Mouse (Mus musculus): ENCODE results near the gene Dcaf17. TPM values are rescaled to one million over a fixed set of nuclear protein-coding genes. Genes with fewer than 3 reads are reported as not detected.
A peak's percentile ranks its signal among the peaks of the same experiment; 100 is the strongest.

Dcaf17 gene
- polyA plus RNA-seq, 1 experiment from 2014 or later = 34.0 TPM

DNA sequence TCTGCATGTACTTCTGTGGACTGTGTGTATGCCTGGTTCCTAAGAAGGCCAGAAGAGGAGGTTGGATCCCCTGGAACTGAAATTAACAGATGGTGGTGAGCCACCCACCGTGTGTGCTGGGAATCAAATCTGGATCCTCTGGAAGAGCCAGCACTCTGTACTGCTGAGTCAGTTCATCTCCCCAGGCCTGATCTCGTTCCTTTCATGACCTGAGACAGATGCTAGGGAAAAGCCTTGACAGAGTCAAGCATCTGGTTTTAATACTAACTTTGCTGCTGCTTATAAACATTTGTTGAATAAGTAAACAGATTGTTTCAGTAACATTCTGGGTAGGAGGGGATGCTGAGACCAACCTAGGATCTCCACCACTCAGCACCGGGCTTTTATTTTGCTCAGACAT lies 53.4 kb downstream of the Dcaf17 start:
- 83% methylated on average over 3 of the region's 3 CpGs for WGBS
- no peak overlapping the region for H3K27ac ChIP-seq
- no peaks in the 10 kb centered on the region for H3K4me1 ChIP-seq (replicated peaks)
- H3K27me3 ChIP-seq = no peaks in the 10 kb centered on the region
- no peaks in the 10 kb centered on the region for H3K9me3 ChIP-seq
- no peak for ATAC-seq (ENCODE audit: low FRiP score)
- H3K4me3 ChIP-seq = no peak overlapping the region
- no peak overlapping the region for H3K4me2 ChIP-seq
- no peaks in the 10 kb centered on the region for H3K36me3 ChIP-seq
- no peak overlapping the region for H3K9ac ChIP-seq

DNA sequence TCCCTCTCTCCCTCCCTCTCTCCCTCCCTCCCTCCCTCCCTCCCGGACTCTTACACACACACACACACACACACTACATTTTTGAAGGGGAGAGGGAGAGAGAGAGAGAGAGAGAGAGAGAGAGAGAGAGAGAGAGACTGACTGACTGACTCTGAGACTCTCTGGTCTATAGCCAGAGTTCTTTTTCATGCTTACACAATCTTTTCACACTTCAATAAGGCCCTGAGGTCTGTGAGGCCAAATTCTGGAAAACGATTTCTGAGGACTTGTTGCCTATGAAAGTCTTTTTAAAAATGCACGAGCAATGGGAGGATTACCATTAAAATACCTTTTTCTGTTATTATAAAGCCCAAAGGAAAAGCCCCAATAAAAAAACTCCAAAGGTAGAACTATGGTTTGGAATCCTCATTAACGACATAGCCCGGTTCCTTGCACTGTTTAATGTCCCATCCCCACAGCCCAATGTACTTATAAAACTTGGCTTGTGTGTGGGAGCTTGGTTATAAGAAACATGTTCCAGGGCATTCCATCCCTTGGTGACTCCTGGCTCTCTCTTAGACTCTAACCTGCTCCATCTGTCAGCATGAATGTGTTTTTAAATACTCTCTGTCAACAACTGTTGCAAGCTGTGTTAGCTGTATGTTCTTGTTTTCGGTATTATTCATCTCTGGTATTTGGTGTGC lies 58.5 kb downstream of the Dcaf17 start:
- H3K4me2 ChIP-seq = no peak overlapping the region
- peaks cover 13% of the 10 kb centered on the region for H3K4me1 ChIP-seq (replicated peaks)
- peaks cover 22% of the 10 kb centered on the region for H3K27me3 ChIP-seq
- H3K9me3 ChIP-seq = no peaks in the 10 kb centered on the region
- no peaks in the 10 kb centered on the region; the same call in 1 of the 2 replicates for H3K36me3 ChIP-seq
- WGBS = 91% methylated on average over 5 of the region's 6 CpGs
- ATAC-seq (ENCODE audit: low FRiP score) = no peak
- H3K4me3 ChIP-seq = no peak overlapping the region
- no peak overlapping the region for H3K27ac ChIP-seq
- no peak overlapping the region for H3K9ac ChIP-seq

DNA sequence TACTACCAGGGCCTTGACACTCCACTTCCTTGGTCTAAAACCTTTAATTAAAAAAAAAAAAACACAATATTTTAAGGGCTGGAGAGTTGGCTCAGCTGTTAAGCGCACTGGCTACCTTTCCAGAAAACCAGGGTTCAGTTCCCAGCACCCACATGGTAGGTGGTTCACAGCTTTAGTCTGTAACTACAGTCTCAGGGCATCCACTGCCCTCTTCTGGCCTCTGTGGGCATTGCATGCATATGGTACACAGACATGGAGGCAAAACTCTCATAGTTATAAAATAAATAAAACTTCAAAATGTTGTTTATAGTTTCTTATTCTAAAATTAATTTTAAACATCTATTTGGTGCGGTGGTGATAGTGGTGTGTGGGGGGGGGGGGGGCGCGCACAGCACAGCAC lies 61.0 kb downstream of the Dcaf17 start:
- Histone ChIP-seq H3K9me3 (no peaks in the 10 kb centered on the region), H3K27me3 (peaks cover 33% of the 10 kb centered on the region), H3K36me3 (no peaks in the 10 kb centered on the region; the same call in 1 of the 2 replicates), H3K4me1 (replicated peaks) (peaks cover 14% of the 10 kb centered on the region), H3K27ac (no peak overlapping the region), H3K9ac (no peak overlapping the region), H3K4me2 (no peak overlapping the region), H3K4me3 (no peak overlapping the region)
- no peak for ATAC-seq (ENCODE audit: low FRiP score)
- 91% methylated on average over 4 of the region's 4 CpGs for WGBS

DNA sequence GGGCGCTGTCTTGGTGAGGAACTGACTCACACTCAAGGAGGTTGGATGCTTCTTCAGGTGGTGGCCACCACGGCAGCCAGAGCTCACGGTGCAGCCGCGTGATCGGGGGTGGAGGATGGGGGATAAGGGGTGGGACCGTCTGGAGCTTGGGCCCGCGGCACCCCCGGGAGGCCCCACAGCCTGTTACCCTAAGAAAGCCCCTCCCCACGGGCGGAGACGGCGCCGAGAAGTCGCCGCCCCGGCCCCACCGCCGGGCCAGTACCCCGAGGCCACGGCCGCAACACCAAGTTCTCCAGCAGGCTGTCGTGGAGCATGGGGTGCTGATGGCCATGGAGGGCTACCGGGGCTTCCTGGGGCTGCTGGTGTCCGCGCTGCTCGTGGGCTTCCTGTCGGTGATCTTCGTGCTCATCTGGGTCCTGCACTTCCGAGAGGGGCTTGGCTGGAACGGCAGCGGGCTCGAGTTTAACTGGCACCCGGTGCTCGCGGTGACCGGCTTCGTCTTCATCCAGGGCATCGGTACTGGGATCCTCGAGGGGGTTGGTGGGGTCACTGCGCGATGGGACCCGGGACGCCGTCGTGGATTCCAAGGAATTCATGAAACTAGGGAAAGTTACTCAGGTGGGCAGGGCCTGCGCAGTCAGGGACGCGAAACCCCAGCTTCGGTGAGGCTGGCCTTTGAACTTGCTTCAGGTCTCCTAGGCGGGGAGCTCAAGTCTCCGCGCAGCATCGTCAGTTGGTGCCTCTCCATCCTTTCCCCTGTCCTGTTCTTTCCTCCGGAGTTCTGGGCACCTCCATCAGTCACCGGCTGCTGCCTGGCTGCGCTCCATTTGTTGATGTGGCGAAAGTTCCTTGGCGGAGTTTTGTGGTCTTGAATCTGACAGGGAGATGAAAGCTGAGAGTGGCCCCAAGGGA lies 62.9 kb downstream of the Dcaf17 start, which contains the start of gene Cybrd1:
Gene Cybrd1, plus strand, starts transcription at position 127 of the 912 bp plus-strand sequence.
- H3K27ac ChIP-seq = no peak within 1 kb of the TSS
- H3K27me3 ChIP-seq = peaks cover 33% of the 10 kb centered on the region
- H3K4me3 ChIP-seq = peak within 1 kb of the TSS; percentile 47
- H3K4me2 ChIP-seq = peak within 1 kb of the TSS; percentile 74
- H3K4me1 ChIP-seq (replicated peaks) = peaks cover 22% of the 10 kb centered on the region
- 0 out of 2 replicates have a peak, but pooled peaks have one; percentile 24 for ATAC-seq (ENCODE audit: low FRiP score)
- WGBS = 1% methylated on average over 60 of the region's 60 CpGs
- no peaks in the 10 kb centered on the region; the same call in 1 of the 2 replicates for H3K36me3 ChIP-seq
- no peaks in the 10 kb centered on the region for H3K9me3 ChIP-seq
- H3K9ac ChIP-seq = peak within 1 kb of the TSS; percentile 68

DNA sequence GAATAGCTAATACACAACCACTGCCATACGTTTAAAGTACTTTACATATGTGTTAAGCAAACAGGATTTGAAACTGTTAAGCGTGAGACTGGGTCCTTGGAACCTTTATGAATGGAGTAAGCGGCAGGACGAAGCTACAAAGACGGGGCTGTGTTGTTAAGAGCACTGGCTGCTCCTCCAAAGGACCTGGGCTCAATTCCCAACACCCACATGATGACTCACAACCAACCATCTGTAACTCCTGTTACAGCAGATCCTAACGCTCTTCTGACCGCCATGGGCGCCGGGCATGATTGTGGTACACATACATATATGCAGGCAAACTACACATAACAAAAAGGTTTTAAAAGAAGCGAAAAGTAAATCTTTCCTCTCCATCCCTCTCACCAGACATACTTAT lies 65.7 kb downstream of the Dcaf17 start:
- Histone ChIP-seq H3K4me3 (no peak overlapping the region), H3K27me3 (peaks cover 33% of the 10 kb centered on the region), H3K36me3 (no peaks in the 10 kb centered on the region), H3K9me3 (no peaks in the 10 kb centered on the region), H3K4me2 (no peak overlapping the region), H3K9ac (no peak overlapping the region), H3K27ac (no peak overlapping the region), H3K4me1 (replicated peaks) (peaks cover 22% of the 10 kb centered on the region)
- no peak for ATAC-seq (ENCODE audit: low FRiP score)
- WGBS = 80% methylated on average over 10 of the region's 10 CpGs

DNA sequence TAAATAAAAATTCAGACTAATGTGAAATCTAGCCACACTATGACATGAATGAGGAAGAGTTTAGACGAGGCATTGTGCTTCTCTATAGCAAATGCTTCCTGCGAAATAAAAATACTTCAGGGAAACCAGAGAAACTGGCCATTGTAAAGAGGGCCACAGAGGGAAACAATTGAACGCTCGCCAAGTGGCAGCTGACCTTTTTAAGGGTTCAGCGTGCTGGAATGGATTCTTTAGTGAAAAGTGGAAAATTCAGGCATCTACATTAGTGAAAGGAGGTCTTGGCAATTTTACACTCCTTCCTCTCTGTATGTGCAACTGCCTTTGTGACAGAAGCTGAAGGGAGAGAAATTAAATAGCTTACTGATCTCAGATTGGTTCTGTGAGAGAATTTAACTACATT lies 66.3 kb downstream of the Dcaf17 start:
- peaks cover 22% of the 10 kb centered on the region for H3K4me1 ChIP-seq (replicated peaks)
- H3K27ac ChIP-seq = no peak overlapping the region
- ATAC-seq (ENCODE audit: low FRiP score) = no peak
- no peaks in the 10 kb centered on the region for H3K9me3 ChIP-seq
- peaks cover 33% of the 10 kb centered on the region for H3K27me3 ChIP-seq
- H3K36me3 ChIP-seq = no peaks in the 10 kb centered on the region
- H3K4me2 ChIP-seq = no peak overlapping the region
- 7% methylated on average over 5 of the region's 5 CpGs for WGBS
- H3K4me3 ChIP-seq = no peak overlapping the region
- H3K9ac ChIP-seq = no peak overlapping the region

DNA sequence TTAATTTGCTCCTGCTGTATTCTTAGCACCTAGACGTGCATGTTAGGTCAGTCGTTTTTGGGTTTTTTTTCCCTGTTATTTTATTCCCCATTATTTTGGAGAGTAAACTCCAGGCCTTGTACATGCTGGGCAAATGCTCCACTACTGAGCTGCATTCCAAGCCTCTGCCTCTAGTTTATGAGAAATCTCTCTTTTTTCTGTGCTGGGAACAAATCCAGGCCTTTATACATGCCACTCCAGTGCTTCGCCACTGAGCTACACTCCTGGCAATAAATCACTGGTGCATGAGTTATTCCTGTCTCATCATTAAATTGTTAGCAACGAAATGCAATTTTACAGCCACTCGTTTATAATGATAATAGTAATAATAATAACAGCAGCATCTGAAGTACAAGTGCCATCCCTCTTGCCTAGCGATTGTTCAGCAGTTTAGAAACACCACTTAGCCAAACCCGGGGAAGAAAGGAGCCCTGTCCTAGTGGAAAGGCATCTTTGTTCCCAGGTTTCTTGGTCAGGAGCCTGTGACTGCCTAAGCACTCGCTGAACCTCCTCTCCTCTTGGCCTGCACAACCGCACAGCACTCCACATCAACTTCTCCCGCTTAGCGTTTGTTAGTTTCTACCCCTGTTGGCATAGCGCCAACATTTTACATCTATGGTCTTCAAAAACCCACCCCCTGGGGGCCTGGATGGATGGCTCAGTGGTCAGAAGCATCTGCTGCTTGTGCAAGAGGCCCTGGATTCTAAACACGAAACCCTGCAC lies 67.3 kb downstream of the Dcaf17 start:
- peak overlapping the region; percentile 55 for H3K27ac ChIP-seq
- H3K9me3 ChIP-seq = no peaks in the 10 kb centered on the region
- H3K4me3 ChIP-seq = no peak overlapping the region
- no peak overlapping the region for H3K4me2 ChIP-seq
- peaks cover 23% of the 10 kb centered on the region for H3K27me3 ChIP-seq
- ATAC-seq (ENCODE audit: low FRiP score) = no peak
- H3K4me1 ChIP-seq (replicated peaks) = peaks cover 21% of the 10 kb centered on the region
- 61% methylated on average over 13 of the region's 13 CpGs for WGBS
- no peaks in the 10 kb centered on the region for H3K36me3 ChIP-seq
- no peak overlapping the region for H3K9ac ChIP-seq

DNA sequence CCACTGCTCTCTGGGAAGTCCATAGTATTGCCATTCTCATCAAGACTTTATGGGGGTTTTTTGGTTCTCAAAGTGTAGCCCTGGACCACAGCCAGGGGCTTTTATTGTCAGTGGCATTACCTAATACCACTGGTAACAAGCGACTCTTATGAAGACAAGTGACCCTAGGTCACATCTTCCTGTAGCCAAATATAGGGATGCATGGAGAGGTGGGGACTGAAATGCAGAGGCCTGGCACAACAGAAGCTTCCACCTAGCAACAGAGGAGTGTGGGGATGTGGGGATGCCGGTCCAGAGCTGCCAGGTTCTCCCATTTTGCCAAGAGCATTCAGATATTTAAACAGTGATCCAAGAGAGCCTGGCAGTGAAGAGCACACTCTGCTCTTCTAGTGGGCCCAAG lies 68.5 kb downstream of the Dcaf17 start:
- Histone ChIP-seq H3K27ac (no peak overlapping the region), H3K4me3 (no peak overlapping the region), H3K9me3 (no peaks in the 10 kb centered on the region), H3K36me3 (no peaks in the 10 kb centered on the region), H3K27me3 (peaks cover 11% of the 10 kb centered on the region), H3K4me2 (no peak overlapping the region), H3K9ac (no peak overlapping the region), H3K4me1 (replicated peaks) (peaks cover 9% of the 10 kb centered on the region)
- no peak for ATAC-seq (ENCODE audit: low FRiP score)
- 62% methylated on average over 2 of the region's 2 CpGs for whole genome bisulfite sequencing

DNA sequence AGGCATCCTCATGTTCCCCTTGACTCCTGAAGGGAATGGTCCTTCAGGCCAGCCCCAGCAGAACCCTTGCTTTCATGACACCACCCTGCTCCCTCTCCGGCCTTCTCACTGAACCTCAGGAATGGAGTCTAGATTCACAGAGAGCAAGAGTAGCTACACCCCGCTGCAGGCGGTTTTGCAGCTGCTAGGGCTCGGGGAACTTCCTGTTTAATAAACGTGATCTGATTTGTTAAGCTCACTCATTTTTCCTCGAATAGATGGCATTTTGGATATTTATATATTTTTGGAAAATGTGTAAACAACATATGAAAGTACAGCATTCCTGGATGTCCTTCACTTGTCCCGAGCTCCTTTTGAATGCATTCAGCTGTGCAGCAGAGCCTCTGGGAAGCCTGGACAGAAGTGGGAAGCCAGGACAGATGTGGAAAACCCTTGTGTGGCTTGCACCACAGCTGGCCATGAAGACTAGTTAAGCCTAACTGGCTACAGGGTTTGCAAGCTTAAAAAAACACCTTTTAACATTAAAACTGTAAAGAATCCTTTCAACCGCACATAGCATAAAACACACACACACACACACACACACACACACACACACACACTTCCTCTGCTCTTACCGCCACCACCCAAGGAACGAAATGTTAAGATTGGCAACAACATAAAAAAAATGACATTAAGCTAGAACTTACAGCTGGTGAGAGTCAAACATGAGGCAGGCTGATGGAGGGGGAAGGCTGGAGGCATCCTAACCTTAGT lies 72.8 kb downstream of the Dcaf17 start:
- no peaks in the 10 kb centered on the region for H3K36me3 ChIP-seq
- H3K27me3 ChIP-seq = no peaks in the 10 kb centered on the region
- ATAC-seq (ENCODE audit: low FRiP score) = no peak
- no peak overlapping the region for H3K4me3 ChIP-seq
- H3K4me1 ChIP-seq (replicated peaks) = no peaks in the 10 kb centered on the region
- H3K9me3 ChIP-seq = no peaks in the 10 kb centered on the region
- WGBS = 81% methylated on average over 10 of the region's 10 CpGs
- H3K4me2 ChIP-seq = no peak overlapping the region
- no peak overlapping the region for H3K9ac ChIP-seq
- no peak overlapping the region for H3K27ac ChIP-seq

DNA sequence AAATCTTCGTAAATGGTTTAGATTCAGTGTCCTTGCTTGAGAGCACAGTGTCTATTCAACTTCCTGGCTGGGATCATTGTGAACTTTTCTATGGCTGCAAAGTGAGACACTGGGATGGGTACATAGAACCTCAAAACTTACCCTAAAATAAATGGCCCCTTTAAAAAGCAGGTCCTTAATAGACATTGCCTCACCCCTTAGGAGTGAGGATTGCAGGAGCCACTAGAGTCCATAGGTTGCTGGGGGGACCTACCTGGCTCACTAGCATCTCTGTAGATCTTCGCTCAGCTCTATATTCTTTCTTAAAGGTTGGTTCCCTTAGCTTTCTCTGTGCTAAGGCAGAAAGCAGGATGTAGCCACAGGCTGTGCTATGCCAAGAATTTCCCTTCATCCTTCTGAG lies 75.2 kb downstream of the Dcaf17 start:
- no peaks in the 10 kb centered on the region for H3K27me3 ChIP-seq
- no peak overlapping the region for H3K9ac ChIP-seq
- no peaks in the 10 kb centered on the region for H3K4me1 ChIP-seq (replicated peaks)
- no peak overlapping the region for H3K4me2 ChIP-seq
- no peak for ATAC-seq (ENCODE audit: low FRiP score)
- H3K4me3 ChIP-seq = no peak overlapping the region
- no peak overlapping the region for H3K27ac ChIP-seq
- 92% methylated on average over 2 of the region's 2 CpGs for WGBS
- no peaks in the 10 kb centered on the region for H3K9me3 ChIP-seq
- H3K36me3 ChIP-seq = no peaks in the 10 kb centered on the region

DNA sequence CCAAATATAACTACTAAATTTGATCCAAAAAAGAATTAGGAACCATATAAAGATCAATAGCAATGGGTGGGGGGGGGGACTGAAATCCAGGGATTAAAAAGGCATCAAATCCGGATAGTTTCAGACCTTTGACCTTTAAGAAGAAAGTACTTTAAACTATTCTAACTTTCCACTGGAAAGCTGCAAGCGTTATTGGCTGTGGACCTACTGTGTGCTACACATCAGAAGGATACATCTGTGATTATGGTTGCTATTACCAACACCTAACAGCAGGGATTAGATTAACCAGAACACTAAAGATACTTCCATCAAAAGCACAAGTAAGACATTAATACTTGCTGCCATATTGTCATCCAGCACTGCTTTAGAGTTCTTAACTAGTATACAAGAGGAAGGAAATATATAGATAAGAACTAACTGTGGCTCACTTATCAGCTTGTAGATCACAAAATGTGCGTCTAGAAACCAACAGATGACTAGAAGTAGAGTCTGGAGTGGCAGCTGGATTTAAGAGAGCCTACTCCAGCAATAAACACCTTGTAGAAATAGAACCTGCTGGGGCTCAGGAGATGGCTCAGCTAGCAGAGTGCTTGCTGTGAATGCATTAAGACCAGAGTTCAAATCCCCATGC lies 76.9 kb downstream of the Dcaf17 start:
- ATAC-seq (ENCODE audit: low FRiP score) = no peak
- Histone ChIP-seq H3K36me3 (no peaks in the 10 kb centered on the region), H3K4me1 (replicated peaks) (no peaks in the 10 kb centered on the region), H3K27ac (no peak overlapping the region), H3K4me3 (no peak overlapping the region), H3K27me3 (no peaks in the 10 kb centered on the region), H3K9ac (no peak overlapping the region), H3K9me3 (no peaks in the 10 kb centered on the region), H3K4me2 (no peak overlapping the region)
- WGBS = 79% methylated on average over 3 of the region's 3 CpGs

Data from hindbrain, embryonic 13.5 days (tissue).